Mouse (Mus musculus): ENCODE measurements around the gene Rplp1. TPM values are rescaled to one million over a fixed set of nuclear protein-coding genes. Genes with fewer than 3 reads are reported as not detected.

Gene Rplp1
- polyA plus RNA-seq (2012; rRNA removed; ENCODE audit: low replicate concordance), result 7,169 and 9,974 TPM in 2 replicates

GRCm38 (mm10) chr9:61914203-61914916, at the start of gene Rplp1:
Gene Rplp1, minus strand, starts transcription at chr9:61914542.

GRCm38 (mm10) chr9:61946623-61947401, 32.5 kb upstream of the Rplp1 start, which contains the start of gene Kif23:
Gene Kif23, minus strand, starts transcription at chr9:61946774.

Other genes with a start within 250 kb of the Rplp1 start
- gene Kif23, start 32.2 kb upstream of the Rplp1 start, polyA plus RNA-seq (2012; rRNA removed; ENCODE audit: low replicate concordance), result 0.99 and 2.1 TPM in 2 replicates
- gene Paqr5, start 112.3 kb upstream of the Rplp1 start, polyA plus RNA-seq (2012; rRNA removed; ENCODE audit: low replicate concordance), result 2.8 and 6.5 TPM in 2 replicates
- gene Glce, start 208.1 kb upstream of the Rplp1 start, polyA plus RNA-seq (2012; rRNA removed; ENCODE audit: low replicate concordance), result 2.6 and 7.0 TPM in 2 replicates

Measured in mammary gland, adult 2 months (tissue).